In genomic region chr7:75633393-75633792, GRCm38 (mm10) we compare ENCODE assay signal across 26 mouse cellular contexts.
DNase-seq lines count a peak whose midpoint lies in the region; ATAC-seq and TF ChIP-seq lines count a peak whose summit lies in the region.
"Had no signal": no experiment of that assay in that cellular context is flagged by ENCODE, and none has a peak within 500 bp of the region (broad histone marks: within the 10 kb centered on the region; RNA-seq: fewer than 3 reads in every experiment).

No protein-coding gene starts in this region.

- DNase-seq in heart, adult 2 months = no peak
- no peak for DNase-seq in heart, postnatal 36 days
- no peak for DNase-seq in lung, embryonic 14.5 days
- DNase-seq in lung, adult 18-20 months = no peak
- DNase-seq in thymus, postnatal 36 days = no peak
- DNase-seq: adrenal gland, adult 8-10 months; cerebellum, adult 2 months; cerebellum, postnatal 25 days; embryo, embryonic 11 days; forebrain, postnatal 0 days; heart, postnatal 4 days; kidney, postnatal 4 days; liver; retina, postnatal 1 day; right cerebral cortex, postnatal 25 days; spleen, adult 18-20 months had no signal

- no peak for TF ChIP-seq EP300 in heart, adult 2 months (IDR thresholded peaks at IDR 0.05; ENCODE audit: insufficient read depth, low read depth, low read length)

- no peaks in the 10 kb centered on the region for H3K27me3 ChIP-seq in heart, adult 2 months (ENCODE audit: control insufficient read depth, insufficient read depth, low read length)
- no peaks in the 10 kb centered on the region for H3K27me3 ChIP-seq in lung, embryonic 14.5 days (ENCODE audit: insufficient read depth, low read length)
- H3K27me3 ChIP-seq in stomach, embryonic 16.5 days (ENCODE audit: control insufficient read depth, insufficient read depth, low read length) = no peaks in the 10 kb centered on the region
- no peaks in the 10 kb centered on the region for H3K27me3 ChIP-seq in neural tube, embryonic 15.5 days (replicated peaks)
- H3K27me3 ChIP-seq: kidney, embryonic 15.5 days; liver, embryonic 15.5 days; midbrain, embryonic 12.5 days; neural tube, embryonic 12.5 days had no signal

- peaks cover 2% of the 10 kb centered on the region for H3K79me2 ChIP-seq in heart, adult 2 months (replicated peaks; ENCODE audit: control insufficient read depth, insufficient read depth, low read length)

- no peak overlapping the region for H3K9ac ChIP-seq in heart, adult 2 months (ENCODE audit: low read depth, low read length)
- H3K9ac ChIP-seq in lung, embryonic 14.5 days = no peak overlapping the region
- H3K9ac ChIP-seq in stomach, embryonic 16.5 days (ENCODE audit: low read length) = no peak overlapping the region
- no peak overlapping the region for H3K9ac ChIP-seq in neural tube, embryonic 15.5 days (replicated peaks)
- H3K9ac ChIP-seq: forebrain, postnatal 0 days; hindbrain, embryonic 14.5 days; kidney, embryonic 15.5 days; liver, embryonic 15.5 days; midbrain, embryonic 12.5 days; neural tube, embryonic 12.5 days had no signal

- peak overlapping the region; percentile 45 for H3K27ac ChIP-seq in heart, adult 2 months
- no peak overlapping the region for H3K27ac ChIP-seq in lung, embryonic 14.5 days (ENCODE audit: low read depth)
- peak overlapping the region; percentile 34; the same call in 1 of the 2 replicates for H3K27ac ChIP-seq in stomach, embryonic 16.5 days (ENCODE audit: low read length)
- no peak overlapping the region for H3K27ac ChIP-seq in neural tube, embryonic 15.5 days (replicated peaks)
- H3K27ac ChIP-seq: forebrain, embryonic 10.5 days; heart, embryonic 10.5 days; hindbrain, embryonic 14.5 days; liver, embryonic 15.5 days; midbrain, embryonic 12.5 days; neural tube, embryonic 12.5 days had no signal

- TF ChIP-seq POLR2A in heart, adult 2 months (IDR thresholded peaks at IDR 0.05; ENCODE audit: insufficient read depth, low read depth, low read length) = no peak

- intact Hi-C loops in heart, adult 2 months (cut with DNase I) = loop anchor here (5.0 kb wide), 1 partner anchor 261 kb away; no protein-coding TSS in a partner anchor
- intact Hi-C loops in heart, postnatal 36 days (cut with DNase I) = loop anchor here (2.0 to 10.0 kb wide), 2 partner anchors 19 to 251 kb away; no protein-coding TSS in a partner anchor

- H3K36me3 ChIP-seq in heart, adult 2 months (ENCODE audit: control insufficient read depth, insufficient read depth, low read length) = peaks cover 29% of the 10 kb centered on the region
- no peaks in the 10 kb centered on the region for H3K36me3 ChIP-seq in lung, embryonic 14.5 days (ENCODE audit: insufficient read depth)
- no peaks in the 10 kb centered on the region for H3K36me3 ChIP-seq in stomach, embryonic 16.5 days (ENCODE audit: control insufficient read depth, insufficient read depth, low read length)
- H3K36me3 ChIP-seq in neural tube, embryonic 15.5 days = no peaks in the 10 kb centered on the region
- H3K36me3 ChIP-seq: forebrain, embryonic 10.5 days; kidney, embryonic 15.5 days; midbrain, embryonic 12.5 days; neural tube, embryonic 12.5 days had no signal

- H3K9me3 ChIP-seq in lung, embryonic 14.5 days (ENCODE audit: low read depth, low read length) = no peaks in the 10 kb centered on the region
- no peaks in the 10 kb centered on the region for H3K9me3 ChIP-seq in stomach, embryonic 16.5 days (replicated peaks; ENCODE audit: control insufficient read depth, low read length)
- H3K9me3 ChIP-seq in neural tube, embryonic 15.5 days (replicated peaks) = no peaks in the 10 kb centered on the region
- H3K9me3 ChIP-seq: forebrain, embryonic 10.5 days; heart, embryonic 10.5 days; kidney, embryonic 15.5 days; liver, embryonic 15.5 days; midbrain, embryonic 12.5 days; neural tube, embryonic 12.5 days had no signal

- H3K4me1 ChIP-seq in heart, adult 2 months (ENCODE audit: control insufficient read depth, insufficient read depth, low read length) = peaks cover 12% of the 10 kb centered on the region
- no peaks in the 10 kb centered on the region for H3K4me1 ChIP-seq in lung, embryonic 14.5 days (ENCODE audit: insufficient read depth)
- H3K4me1 ChIP-seq in stomach, embryonic 16.5 days (ENCODE audit: control insufficient read depth, insufficient read depth, low read length) = peaks cover 11% of the 10 kb centered on the region
- no peaks in the 10 kb centered on the region for H3K4me1 ChIP-seq in neural tube, embryonic 15.5 days

- TF ChIP-seq CTCF in heart, adult 2 months (IDR thresholded peaks at IDR 0.05) = no peak
- TF ChIP-seq CTCF in lung, embryonic 14.5 days (IDR thresholded peaks at IDR 0.05; ENCODE audit: low read depth) = no peak

- 0 out of 2 replicates have a peak, but pooled peaks have one; percentile 44 for ATAC-seq in lung, embryonic 14.5 days (ENCODE audit: insufficient read depth)
- peak; percentile 55 for ATAC-seq in inflammation-experienced regulatory T-cells, adult 6 months
- 0 out of 2 replicates have a peak, but pooled peaks have one; percentile 13 for ATAC-seq in stomach, embryonic 16.5 days (ENCODE audit: insufficient read depth, low FRiP score)
- ATAC-seq in neural tube, embryonic 15.5 days (ENCODE audit: low FRiP score) = no peak
- ATAC-seq: forebrain, postnatal 0 days had no signal

- no peak overlapping the region for H3K4me2 ChIP-seq in lung, embryonic 14.5 days
- no peak overlapping the region for H3K4me2 ChIP-seq in stomach, embryonic 16.5 days (ENCODE audit: low read depth, low read length)
- H3K4me2 ChIP-seq in neural tube, embryonic 15.5 days = no peak overlapping the region
- H3K4me2 ChIP-seq: hindbrain, embryonic 14.5 days; kidney, embryonic 15.5 days; liver, embryonic 15.5 days; midbrain, embryonic 12.5 days; neural tube, embryonic 12.5 days had no signal

- H3K4me3 ChIP-seq in heart, adult 2 months = no peak overlapping the region
- H3K4me3 ChIP-seq in lung, embryonic 14.5 days (ENCODE audit: low read depth, low read length) = no peak overlapping the region
- no peak overlapping the region for H3K4me3 ChIP-seq in stomach, embryonic 16.5 days (replicated peaks; ENCODE audit: low read length)
- H3K4me3 ChIP-seq in neural tube, embryonic 15.5 days (replicated peaks) = no peak overlapping the region
- H3K4me3 ChIP-seq: forebrain, embryonic 10.5 days; heart, embryonic 10.5 days; kidney, embryonic 15.5 days; liver, embryonic 15.5 days; midbrain, embryonic 12.5 days; neural tube, embryonic 12.5 days had no signal

Comparison
In these comparisons a context has a peak if more than half of its experiments do, and no peak if none do; other contexts are left out.
1. H3K27ac ChIP-seq: peak in heart, adult 2 months (single experiment) and stomach, embryonic 16.5 days (single experiment); none in lung, embryonic 14.5 days (single experiment) and neural tube, embryonic 15.5 days (single experiment).